Mouse (Mus musculus) CH12.LX (cell line): ENCODE results near the gene Tnfrsf9.

ENCODE experiments used
- CTCF ChIP-seq, 2 experiments: IDR thresholded peaks in 1 of 2; conservative IDR thresholded peaks in 1 of 2; 2 replicates each; pipeline ENCODE4 v1.5.1; 2011 to 2012; ENCODE audit warnings: low read depth in 2 of 2, low read length in 2 of 2, improper control_type of control experiment in 1 of 2, inconsistent platforms in 1 of 2, mild to moderate bottlenecking in 1 of 2, moderate library complexity in 1 of 2
- EP300 ChIP-seq: IDR thresholded peaks from 2 replicates; pipeline ENCODE4 v1.6.1; 2011; ENCODE audit warnings: low read length, improper control_type of control experiment
- HCFC1 ChIP-seq: IDR thresholded peaks from 2 replicates; pipeline ENCODE4 v1.6.1; 2012; ENCODE audit warnings: low read depth, mild to moderate bottlenecking, inconsistent platforms, low read length, improper control_type of control experiment
- JUN ChIP-seq: IDR thresholded peaks from 2 replicates; pipeline ENCODE4 v1.6.1; 2011; ENCODE audit warnings: low read depth, mild to moderate bottlenecking, low read length, improper control_type of control experiment, moderate library complexity; ENCODE audit not compliant: insufficient read depth
- POLR2A ChIP-seq: IDR thresholded peaks from 2 replicates; pipeline ENCODE4 v1.6.1; 2011; ENCODE audit warnings: low read depth, mild to moderate bottlenecking, improper control_type of control experiment, low read length
- POLR2AphosphoS2 ChIP-seq: IDR thresholded peaks from 2 replicates; pipeline ENCODE4 v1.6.1; 2011; ENCODE audit warnings: low read depth, low read length, improper control_type of control experiment
- ZMIZ1 ChIP-seq: IDR thresholded peaks from 2 replicates; pipeline ENCODE4 v1.6.1; 2012; ENCODE audit warnings: low read depth, mild to moderate bottlenecking, inconsistent platforms, low read length, improper control_type of control experiment

DNA sequence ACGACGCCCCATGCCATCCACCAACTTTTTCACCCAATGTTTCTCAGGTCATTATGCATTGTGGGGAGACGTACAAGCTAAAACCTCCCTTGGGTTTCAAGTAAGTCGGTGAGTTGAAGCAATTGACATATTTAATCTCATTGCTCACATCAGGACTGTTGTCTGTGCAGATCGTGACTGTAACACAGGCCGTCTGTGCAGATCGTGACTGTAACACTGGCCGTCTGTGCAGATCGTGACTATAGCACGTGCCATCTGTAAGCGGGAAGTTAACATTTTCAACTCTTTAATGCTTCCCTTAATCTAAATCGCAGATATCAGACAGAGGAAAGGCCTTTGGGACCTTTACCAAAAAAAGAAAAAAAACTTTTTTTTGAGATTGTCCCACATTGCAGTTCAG is 619 bp upstream of the Tnfrsf9 start:
- TF ChIP-seq ZMIZ1: no peak
- TF ChIP-seq POLR2AphosphoS2: no peak
- TF ChIP-seq CTCF (conservative IDR thresholded peaks at IDR 0.05 in 1 of 2, IDR thresholded peaks at IDR 0.05 in 1 of 2; ENCODE audit: low read depth in 2 of 2, low read length in 2 of 2): no peak
- no peak for TF ChIP-seq JUN
- TF ChIP-seq EP300: no peak
- no peak for TF ChIP-seq POLR2A
- no peak for TF ChIP-seq HCFC1
